Mouse (Mus musculus): ENCODE data around the gene Ctbp2.
A peak's percentile ranks its signal among the peaks of the same experiment; 100 is the strongest.

Ctbp2 gene

DNA sequence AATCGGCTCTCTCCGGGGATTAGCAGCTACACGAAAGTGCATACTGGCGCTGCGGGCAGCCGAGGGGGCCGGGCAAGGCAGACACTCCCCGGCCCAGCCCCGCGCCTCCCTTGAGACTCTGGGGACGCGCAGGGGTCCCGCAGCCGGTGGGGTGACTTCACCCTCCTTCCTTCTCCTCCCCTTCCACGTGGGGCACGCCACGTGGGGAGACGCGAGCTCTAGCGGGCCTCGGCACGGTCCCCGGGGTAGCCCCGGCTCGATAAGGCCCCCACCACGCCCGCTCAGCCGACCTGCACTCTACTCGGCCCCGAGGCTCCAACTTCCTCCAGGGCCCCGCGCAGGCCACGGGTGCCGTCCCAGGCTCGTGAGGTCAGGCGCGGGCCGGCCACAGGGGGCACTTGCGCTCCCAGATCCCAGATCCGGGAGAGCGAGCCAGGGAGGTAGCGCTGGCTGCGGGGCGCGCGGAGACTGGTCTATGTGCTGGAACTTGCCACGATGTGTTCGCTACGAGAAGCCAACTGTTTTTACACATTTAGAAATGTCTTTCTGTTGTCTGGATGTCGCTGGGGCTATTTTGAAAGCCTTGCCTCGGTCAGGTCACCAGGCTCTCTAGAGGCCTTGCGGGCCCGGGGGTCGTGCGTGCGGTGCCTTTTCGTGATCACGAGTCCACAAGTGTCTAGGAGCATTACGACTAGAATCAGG lies at the start of gene Ctbp2:
Ctbp2 (minus strand) TSS at position 356 of the 702 bp plus-strand sequence.
- peak in 1 of 2 experiments; percentile 32 for DNase-seq (ENCODE audit: low spot score in 2 of 2)

DNA sequence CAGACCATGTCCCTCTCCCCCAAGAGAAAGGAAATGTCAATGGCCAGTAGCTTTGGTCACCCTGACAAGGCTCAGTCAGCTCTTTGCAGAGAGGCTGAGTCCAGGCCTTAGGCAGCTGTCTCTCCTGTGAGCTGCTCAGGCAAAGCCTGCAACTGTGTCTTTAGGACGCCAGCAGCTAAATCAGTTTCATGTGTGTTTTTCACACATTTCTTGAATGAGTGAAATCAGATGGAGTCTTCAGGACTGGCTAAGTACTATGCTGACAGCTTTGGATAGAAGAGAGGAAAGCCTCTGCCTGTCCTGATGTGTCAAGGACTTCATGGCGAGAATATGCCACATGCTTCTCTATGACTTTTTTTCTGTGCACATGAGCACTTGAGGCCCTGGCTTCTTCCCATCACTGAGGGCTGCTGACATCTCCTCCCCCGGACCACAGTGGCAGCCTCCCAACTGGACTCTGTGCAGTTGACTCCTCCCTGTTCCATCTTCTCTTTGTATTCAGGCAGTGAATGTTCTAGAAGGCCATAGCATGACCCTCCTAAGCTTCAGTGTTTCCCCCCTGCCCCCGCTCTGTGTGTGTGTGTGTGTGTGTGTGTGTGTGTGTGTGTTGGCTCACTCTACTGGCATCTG lies 47.4 kb upstream of the Ctbp2 start:
- no peak for DNase-seq (ENCODE audit: low spot score in 2 of 2)

DNA sequence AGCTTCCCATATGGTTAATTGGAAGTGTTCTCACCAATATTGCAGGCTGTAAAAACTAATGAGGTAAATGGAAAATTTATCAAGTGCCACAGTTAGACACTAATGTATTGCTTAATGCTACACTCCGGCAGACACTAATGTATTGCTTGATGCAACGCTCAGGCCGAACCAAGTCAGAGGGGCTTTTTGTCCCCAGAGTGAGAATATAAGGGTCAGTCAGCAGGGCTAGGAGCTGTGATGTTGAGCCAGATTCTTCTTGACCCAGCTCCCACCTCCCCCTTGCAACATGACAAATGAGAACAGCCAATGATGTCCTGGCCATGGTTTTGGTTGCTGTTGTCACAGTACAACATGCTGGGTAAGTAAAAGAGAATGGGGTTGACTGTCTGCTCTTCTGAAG lies 44.8 kb upstream of the Ctbp2 start:
- no peak for DNase-seq (ENCODE audit: low spot score in 2 of 2)

DNA sequence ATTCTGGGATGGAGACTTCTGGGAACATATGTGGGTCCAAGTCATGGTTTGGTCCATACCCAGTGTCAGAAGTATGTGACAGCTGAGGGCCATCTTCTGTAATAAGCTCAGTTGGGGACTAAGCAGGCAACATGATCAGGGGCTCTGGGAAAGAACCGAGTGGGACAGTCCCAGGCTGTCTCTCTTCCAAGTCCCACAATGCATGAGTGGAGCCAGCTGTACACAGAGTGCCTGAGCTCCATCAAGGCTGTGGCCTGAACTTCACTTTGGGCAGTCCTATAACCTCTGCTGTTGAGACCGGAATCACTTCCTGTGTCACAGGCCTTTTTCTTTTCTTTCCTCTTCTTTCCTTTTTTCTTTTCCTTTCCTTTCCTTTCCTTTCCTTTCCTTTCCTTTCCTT lies 43.7 kb upstream of the Ctbp2 start:
- no peak for DNase-seq (ENCODE audit: low spot score in 2 of 2)

DNA sequence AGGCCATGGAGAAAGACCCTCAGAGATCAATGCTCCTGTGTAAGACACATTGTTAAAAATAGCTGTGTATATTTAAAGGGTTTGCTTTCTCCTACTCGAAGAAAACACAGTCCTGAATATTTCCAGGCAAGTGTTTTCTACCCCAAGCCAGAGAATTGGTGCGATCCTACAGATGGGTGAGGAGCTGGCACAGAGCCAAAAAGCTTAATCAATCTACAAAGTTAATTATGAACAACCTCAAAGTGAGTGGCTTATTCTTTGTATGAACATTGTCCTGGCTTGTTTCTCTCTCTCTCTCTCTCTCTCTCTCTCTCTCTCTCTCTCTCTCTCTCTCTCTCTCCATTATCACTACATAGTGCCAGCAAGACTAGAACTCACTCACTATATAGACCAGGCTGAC lies 40.6 kb upstream of the Ctbp2 start:
- no peak for DNase-seq (ENCODE audit: low spot score in 2 of 2)

DNA sequence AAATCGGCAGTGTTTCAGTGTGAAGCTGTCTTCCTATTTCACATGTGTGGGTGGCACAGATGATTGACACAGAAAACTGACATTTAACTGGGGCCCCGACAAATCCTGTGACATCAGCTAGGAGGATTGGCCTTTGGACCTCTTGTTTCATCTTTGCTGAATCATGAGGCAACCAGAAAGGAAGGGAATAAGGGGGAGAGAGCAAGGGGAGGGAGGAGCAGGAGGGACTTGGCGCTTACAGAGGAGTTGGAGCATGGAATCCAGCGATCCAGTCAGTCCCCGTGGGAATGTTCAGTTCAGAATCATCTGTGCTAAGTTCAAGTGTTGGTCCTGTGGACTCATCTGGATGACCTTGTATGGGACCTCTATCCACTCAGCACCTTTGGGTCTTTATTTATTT lies 38.9 kb upstream of the Ctbp2 start:
- DNase-seq (ENCODE audit: low spot score in 2 of 2): no peak

DNA sequence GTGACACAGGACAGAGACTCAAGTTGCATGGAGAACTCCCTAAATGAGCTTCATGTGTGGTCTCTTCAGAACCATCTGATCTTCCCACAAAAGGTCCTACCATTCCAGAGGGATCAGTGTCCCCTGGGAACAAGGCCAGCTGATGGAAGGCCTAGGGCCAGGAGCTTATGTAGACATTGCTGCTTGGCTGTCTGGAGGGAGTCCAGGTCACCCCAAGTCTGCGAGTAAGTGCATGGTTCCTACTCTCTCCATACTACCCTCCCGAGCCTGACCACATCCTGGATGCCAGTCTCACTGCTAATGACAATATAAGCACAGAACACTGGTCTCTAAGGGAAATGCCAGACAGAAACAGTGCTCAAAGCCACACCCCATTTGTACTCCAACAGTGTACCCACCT lies 38.0 kb upstream of the Ctbp2 start:
- DNase-seq (ENCODE audit: low spot score in 2 of 2): no peak

DNA sequence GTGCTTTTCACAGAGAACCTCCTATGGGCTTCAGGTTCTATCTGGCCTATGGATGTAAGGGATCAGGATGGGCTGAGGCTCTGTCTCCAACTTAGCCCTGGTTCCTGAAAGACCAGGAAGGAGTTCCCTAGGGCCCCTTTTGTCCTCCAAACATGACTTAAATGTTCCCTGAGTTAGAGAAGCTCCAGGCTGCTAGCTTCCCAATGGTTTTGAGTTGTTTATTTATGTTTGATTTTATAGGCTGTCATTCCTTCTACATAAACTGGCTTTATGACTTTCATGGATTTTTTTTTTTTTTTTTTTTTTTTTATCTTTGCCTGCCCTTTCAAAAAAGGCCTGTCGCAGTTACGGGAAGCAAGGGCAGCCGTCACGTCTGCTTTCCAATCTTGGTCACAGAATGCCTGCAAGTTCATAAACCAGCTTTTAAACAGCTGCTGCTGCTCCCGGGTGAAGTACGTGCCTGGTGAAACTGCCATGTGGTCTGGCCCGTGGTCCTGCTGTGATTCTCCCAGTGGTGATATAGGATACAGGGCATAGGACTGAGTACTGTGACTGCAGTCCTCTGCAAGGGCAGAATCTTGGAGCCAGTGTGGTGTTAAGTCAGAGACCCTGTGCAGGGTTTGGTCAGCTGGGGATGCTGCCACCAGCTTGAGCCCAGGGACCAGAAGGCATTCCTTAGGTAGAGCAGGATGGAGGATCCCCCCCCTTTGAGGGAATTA lies 37.4 kb upstream of the Ctbp2 start:
- DNase-seq (ENCODE audit: low spot score in 2 of 2): no peak

DNA sequence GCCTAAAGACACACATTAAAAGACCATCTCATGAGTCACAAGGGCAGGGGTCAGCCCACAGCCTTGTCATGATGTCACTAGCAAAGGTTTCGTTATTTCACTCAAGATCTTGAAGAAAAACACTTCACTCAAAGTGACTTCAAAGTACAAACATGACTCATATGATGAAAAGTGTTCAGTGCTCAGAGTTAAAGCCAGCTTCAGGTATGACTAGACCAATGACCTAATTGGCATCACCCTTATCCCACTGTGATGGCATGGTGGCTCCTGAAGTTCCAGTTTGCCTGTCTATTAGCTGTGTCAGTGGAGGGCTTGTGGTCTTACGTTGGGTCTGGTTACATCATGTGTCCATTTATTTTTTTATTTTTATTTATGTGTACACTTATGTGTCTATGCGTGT lies 35.4 kb upstream of the Ctbp2 start:
- DNase-seq (ENCODE audit: low spot score in 2 of 2): no peak

DNA sequence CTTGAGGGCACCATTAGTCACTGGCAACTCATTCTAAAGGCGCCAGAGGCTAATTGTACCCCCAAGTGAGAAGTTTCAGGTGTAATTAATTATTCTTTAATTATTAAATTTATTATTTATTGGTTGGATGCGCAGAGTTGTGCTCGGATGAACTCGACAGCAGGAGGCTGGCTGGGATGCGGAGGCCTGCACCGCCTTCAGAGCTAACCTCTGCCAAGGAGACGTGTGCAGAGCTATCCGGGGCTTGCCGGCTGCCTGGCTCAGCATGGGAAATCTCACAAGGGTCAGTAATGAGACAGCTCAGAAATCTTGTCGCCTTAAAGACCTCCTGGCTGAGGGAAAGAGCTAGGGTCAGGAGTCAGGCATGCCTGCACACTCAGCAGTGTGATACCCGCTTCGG lies 31.5 kb upstream of the Ctbp2 start:
- no peak for DNase-seq (ENCODE audit: low spot score in 2 of 2)

DNA sequence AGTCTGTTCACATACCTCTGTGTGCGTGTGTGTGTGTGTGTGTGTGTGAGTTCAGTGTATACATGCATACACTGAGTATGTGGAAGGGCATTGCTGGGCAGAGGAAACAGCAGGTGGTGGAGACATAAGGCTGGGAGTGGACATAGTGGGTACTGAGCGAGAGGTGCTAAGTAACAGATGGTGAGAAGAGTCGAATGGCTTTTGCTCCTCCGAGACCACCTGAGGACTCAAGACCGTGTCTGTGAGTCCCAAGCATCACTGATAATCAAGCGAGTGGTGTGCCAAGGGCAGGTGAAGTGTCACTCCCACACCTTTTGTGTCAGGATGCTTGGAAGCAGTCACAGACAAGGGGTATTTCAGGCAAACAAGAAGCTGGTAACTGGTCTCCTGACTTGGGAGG lies 30.7 kb upstream of the Ctbp2 start:
- no peak for DNase-seq (ENCODE audit: low spot score in 2 of 2)

DNA sequence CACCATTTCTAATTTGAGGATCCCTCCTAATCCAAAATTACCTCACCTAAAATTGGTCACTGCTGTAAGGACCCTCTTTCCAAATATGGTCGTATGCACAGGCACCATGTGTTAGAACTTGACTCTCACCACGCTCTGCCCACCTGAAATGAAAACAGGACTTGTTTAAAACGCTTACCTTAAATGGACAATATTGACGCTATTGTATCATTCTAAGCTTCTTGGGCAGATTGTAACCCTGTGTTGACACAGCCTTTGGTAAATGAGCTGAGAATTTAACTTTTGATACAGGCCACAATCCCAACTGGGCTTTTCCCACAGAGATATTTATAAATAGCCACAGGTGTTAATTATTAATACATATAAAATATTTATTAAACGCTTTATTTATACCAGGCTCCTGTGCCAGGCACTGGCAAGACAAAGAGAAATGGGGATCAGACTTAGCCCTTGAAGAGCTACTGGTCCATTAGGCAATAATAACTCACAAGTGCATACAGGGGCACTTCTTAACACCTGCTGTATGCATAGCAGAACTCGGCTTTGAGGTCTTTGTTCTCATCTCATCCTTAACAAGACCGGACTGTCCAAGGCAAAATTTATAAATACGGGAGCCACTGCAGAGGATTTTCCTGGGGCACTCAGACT lies 15.7 kb upstream of the Ctbp2 start:
- DNase-seq (ENCODE audit: low spot score in 2 of 2): no peak

DNA sequence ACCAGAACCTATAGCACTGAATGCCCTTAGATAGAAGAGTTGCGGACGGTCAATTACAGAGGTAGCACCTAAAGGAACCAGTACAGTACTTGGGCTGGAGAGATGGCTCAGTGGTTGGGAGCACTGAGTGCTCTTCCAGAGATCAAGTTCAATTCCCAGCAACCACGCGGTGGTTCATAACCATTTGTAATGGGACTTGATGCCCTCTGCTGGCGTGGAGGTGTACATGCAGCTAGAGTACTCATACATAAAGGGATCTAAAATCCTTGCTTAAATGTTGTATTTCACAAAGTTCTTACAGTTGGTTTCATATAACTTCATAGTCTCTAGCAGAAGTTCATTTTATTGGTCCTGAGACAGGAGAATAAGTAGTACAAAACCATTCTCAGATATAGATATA lies 9.4 kb upstream of the Ctbp2 start:
- no peak for DNase-seq (ENCODE audit: low spot score in 2 of 2)

DNA sequence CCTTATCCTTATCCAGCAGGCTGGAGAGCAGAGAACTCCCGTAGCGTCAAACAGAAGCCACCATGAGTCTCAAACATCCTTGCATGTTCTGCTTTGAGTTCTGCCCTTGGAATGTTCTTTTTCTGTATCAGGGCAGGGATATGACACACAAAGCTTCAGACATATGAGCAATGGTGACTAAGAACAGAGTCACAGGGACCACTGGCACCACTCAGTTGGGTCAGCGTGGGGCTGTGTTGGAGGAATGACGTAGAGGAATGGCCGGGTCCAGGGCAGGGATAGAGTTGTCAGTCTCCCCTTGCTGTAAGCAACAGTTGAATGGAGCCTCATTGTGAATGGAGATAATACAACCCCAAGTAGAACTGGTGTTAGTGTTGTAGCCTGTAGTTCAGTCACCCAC lies 8.5 kb upstream of the Ctbp2 start:
- no peak for DNase-seq (ENCODE audit: low spot score in 2 of 2)

DNA sequence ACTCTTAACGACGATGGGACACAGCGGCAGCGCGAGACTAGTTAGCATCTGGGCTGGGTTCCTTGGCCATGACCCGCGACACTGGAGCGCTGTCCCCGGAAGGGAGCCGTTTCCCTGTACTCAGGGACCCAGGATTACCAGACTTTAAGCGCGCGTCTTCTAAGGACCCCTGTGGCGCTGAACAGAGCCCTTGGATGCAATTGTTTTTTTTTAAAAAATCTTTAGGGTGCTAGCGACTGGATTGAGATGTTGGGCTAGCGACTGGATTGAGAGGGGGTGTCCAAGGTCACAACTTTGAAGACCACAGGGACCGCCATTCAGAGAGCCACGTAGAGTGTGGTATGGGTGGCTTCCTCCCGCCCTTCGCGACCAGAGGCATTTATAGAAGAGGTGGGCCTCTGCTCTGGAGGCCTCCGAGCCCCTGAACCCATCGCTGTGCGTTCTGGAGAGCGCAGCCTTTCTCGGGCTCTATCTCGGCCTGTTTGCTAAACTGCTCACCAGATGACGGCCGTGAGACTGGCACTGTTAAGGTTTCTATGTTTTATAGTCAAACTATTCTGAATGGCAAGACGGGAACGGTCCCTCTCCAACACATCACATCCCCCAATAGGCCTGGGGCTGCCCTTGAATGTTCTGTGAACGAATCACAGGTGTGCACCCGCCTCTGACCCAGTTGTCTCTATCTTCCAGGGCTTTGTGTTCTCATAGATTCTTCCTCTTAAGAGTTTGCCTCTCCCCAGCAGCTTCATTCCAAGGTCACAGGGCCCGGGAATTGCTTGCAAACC lies 739 bp upstream of the Ctbp2 start:
- no peak for DNase-seq (ENCODE audit: low spot score in 2 of 2)

DNA sequence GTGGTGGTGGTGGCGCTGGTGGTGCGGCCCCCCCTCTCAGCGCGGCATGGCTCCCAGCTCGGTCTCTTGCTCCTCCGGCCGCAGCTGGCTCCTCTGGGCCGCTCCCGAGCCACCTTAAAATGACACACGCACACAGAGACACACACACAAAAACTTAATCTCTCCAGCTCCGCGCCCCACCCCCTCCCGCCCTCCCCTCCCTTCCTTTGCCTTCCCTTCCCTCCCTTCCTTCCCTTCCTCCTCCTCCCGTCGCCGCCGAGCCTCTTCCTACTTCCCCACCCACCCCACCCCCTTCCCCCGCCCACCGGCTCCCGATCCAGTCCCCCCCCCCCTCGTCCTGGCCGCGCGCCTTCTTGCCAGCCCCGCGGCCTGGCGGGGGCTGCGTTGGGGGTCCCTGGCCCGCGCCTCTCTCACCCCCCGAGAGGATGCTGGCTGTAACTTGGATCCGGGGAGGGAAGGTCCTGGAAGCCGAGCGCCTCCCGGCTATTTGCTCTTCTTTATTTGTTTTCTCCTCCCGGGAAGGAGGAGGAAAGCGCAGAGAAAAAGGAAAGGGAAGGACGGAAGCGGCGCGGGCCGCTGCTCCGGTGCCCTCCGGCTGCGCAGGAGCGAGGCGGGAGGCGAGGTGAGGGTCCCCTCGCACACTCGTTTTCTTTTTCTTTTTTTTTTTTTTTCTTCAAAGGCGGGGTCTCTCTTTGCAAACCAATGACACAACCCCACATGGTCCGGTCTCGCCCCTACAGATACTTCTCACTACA lies 733 bp downstream of the Ctbp2 start, which contains the start of gene Fgfr2:
Fgfr2 (minus strand) TSS at position 107 of the 755 bp plus-strand sequence.
- peak in 1 of 2 experiments; percentile 13 for DNase-seq (ENCODE audit: low spot score in 2 of 2)

DNA sequence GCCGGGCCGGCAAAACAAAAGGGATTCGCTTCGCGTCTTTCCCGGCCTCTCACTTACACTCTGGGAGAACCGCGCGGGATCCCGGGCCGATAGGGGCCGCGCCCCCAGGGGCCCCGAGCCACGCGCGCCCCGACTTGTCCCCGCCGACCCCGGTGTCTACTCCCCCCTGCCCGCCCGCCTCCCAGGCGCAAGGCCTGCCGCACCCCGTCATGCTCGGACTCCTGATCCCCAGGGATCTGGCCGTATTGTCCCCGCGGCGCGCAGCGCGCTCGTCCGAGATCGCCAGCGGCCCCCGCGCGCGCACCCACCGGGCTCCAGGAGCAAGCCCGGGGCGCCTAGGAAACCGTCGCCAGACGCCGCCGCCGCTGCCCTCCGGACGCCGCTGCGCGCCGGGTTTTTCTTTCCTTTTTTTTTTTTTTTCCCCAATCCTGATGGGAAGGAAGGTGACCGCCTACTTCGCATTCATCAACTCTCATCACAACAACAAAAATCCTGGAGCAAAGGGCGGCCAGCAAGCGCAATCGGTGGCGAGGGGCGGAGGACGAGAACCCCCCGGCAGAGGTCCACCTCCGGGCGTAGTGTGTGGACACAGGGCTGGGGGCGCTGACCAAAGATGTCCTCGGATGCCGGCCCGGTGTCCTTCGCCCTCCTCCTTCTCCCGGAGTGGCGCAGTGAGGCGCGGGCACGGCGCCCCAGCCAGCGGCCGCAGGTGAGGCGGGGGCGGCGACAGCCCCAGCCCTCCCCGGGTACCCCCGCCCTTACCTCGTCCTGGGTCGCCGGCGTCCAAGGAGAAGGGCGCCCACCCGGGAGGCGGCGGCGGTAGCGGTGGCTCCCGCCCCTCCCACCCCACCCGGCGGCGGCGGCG lies 1.5 kb downstream of the Ctbp2 start:
- peak in 1 of 2 experiments; percentile 14 for DNase-seq (ENCODE audit: low spot score in 2 of 2)

DNA sequence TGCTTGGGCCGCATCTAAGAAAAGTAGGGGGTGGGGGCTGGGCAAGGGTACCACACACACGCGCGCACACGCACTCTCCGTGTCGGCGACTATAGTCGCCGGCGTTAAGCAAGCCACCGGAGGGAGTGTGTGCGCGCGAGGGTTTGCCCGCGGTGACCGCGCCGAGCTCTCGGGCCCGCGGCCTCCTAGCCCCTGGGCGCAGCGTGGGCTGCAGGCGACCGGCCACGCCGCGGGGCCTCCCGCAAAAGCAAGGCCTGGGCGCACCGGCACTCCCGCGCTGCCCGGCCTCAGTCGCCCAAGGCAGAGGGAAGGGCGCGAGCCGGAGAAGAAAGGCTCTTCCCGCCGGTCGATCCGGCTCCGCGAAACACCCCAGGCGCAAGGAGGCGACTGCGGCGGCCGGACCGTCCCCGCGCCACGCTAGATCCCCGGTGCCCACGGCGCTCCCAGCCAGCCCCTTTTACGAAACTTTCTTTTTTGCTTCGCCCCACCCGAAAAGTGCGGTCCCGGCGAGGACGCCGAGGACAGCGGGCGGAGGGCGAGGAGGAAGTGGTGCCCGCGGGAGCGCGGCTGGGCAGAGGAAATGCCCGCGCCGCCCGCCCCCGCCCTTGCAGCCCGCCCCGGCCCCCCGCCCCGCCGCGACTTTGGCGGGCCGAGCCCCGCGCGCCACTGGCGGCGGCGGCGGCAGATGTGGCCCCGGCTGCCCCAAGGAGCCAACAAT lies 2.3 kb downstream of the Ctbp2 start:
- DNase-seq (ENCODE audit: low spot score in 2 of 2): no peak

DNA sequence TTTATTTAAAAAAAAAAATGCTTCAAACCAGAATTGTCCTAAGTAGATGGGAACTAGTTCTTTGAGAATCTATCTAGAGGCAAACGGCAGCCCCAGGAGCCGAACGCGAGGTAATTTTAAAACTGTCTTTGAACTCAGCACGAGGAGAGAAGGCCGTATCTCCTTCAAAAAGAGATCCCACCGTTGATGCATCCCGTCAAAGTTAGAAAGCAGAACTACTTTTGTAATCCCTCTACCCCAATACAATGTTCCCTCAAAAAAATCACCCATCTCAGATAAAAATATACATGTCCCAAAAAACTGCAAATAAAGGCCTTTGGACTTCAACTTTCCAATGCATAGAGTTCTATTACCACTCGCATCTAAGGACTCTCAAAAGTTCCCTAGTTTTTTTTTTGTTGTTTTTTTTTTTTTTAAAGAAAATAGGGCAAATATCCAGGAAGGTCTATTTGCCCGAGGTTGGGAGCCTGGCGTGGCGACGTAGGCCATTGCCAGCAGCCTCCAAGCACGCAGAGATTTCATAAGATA lies 3.0 kb downstream of the Ctbp2 start:
- no peak for DNase-seq (ENCODE audit: low spot score in 2 of 2)
